In genomic region chr7:100894833-100895226, GRCm38 (mm10) we compare ENCODE assay signal across 8 mouse cellular contexts. TPM values are rescaled to one million over a fixed set of nuclear protein-coding genes. Genes with fewer than 3 reads are reported as not detected.
DNase-seq lines count a peak whose midpoint lies in the region; ATAC-seq and TF ChIP-seq lines count a peak whose summit lies in the region.

No protein-coding gene starts in this region.

- peaks cover 5% of the 10 kb centered on the region; the same call in 1 of the 2 replicates for H3K36me3 ChIP-seq in kidney, postnatal 0 days (ENCODE audit: insufficient read depth, low read length)
- peaks cover 9% of the 10 kb centered on the region; the same call in 1 of the 2 replicates for H3K36me3 ChIP-seq in embryonic facial prominence, embryonic 14.5 days (ENCODE audit: control insufficient read depth, insufficient read depth, low read length)
- no peaks in the 10 kb centered on the region for H3K36me3 ChIP-seq in hindbrain, embryonic 16.5 days (ENCODE audit: control insufficient read depth, insufficient read depth, low read length)
- H3K36me3 ChIP-seq in midbrain, embryonic 16.5 days (ENCODE audit: control insufficient read depth, insufficient read depth, low read length): 0 out of 2 replicates have a peak, but pooled peaks cover 2% of the 10 kb centered on the region

- peak overlapping the region; percentile 45 for H3K4me3 ChIP-seq in kidney, postnatal 0 days (replicated peaks; ENCODE audit: low read depth, low read length)
- H3K4me3 ChIP-seq in embryonic facial prominence, embryonic 14.5 days (ENCODE audit: low read depth, low read length): peak overlapping the region; percentile 57
- peak overlapping the region; percentile 63 for H3K4me3 ChIP-seq in hindbrain, embryonic 16.5 days (ENCODE audit: low read length)
- peak overlapping the region; percentile 66 for H3K4me3 ChIP-seq in midbrain, embryonic 16.5 days (ENCODE audit: low read depth, low read length)

- H3K4me2 ChIP-seq in kidney, postnatal 0 days (ENCODE audit: low read length): peak overlapping the region; percentile 93
- peak overlapping the region; percentile 96 for H3K4me2 ChIP-seq in embryonic facial prominence, embryonic 14.5 days (ENCODE audit: low read depth, low read length)
- H3K4me2 ChIP-seq in hindbrain, embryonic 16.5 days (ENCODE audit: low read length): peak overlapping the region; percentile 94
- peak overlapping the region; percentile 92 for H3K4me2 ChIP-seq in midbrain, embryonic 16.5 days (ENCODE audit: low read length)

- H3K9me3 ChIP-seq in kidney, postnatal 0 days (replicated peaks; ENCODE audit: low read length): no peaks in the 10 kb centered on the region
- no peaks in the 10 kb centered on the region for H3K9me3 ChIP-seq in embryonic facial prominence, embryonic 14.5 days (ENCODE audit: control insufficient read depth, low read length)
- H3K9me3 ChIP-seq in hindbrain, embryonic 16.5 days (ENCODE audit: control insufficient read depth, low read length): no peaks in the 10 kb centered on the region
- H3K9me3 ChIP-seq in midbrain, embryonic 16.5 days (replicated peaks; ENCODE audit: control insufficient read depth, low read length, poor library complexity, severe bottlenecking): no peaks in the 10 kb centered on the region

- TF ChIP-seq CTCF in kidney, postnatal 0 days (IDR thresholded peaks at IDR 0.05; ENCODE audit: low read depth): no peak

- no peak overlapping the region for H3K27ac ChIP-seq in kidney, postnatal 0 days
- peak overlapping the region; percentile 44; the same call in 1 of the 2 replicates for H3K27ac ChIP-seq in embryonic facial prominence, embryonic 14.5 days (replicated peaks; ENCODE audit: low read depth, low read length)
- peak overlapping the region; percentile 77; the same call in 1 of the 2 replicates for H3K27ac ChIP-seq in hindbrain, embryonic 16.5 days (ENCODE audit: low read depth, low read length)
- H3K27ac ChIP-seq in midbrain, embryonic 16.5 days (ENCODE audit: low read length): peak overlapping the region; percentile 71

- H3K4me1 ChIP-seq in kidney, postnatal 0 days (replicated peaks; ENCODE audit: insufficient read depth, low read length): peaks cover 29% of the 10 kb centered on the region
- H3K4me1 ChIP-seq in embryonic facial prominence, embryonic 14.5 days (ENCODE audit: control insufficient read depth, insufficient read depth, low read length): peaks cover 22% of the 10 kb centered on the region
- H3K4me1 ChIP-seq in hindbrain, embryonic 16.5 days (ENCODE audit: control insufficient read depth, insufficient read depth, low read depth, low read length): peaks cover 20% of the 10 kb centered on the region
- H3K4me1 ChIP-seq in midbrain, embryonic 16.5 days (ENCODE audit: control insufficient read depth, insufficient read depth, low read length): peaks cover 22% of the 10 kb centered on the region

- no peak for DNase-seq in kidney, postnatal 0 days (ENCODE audit: low spot score)
- DNase-seq in kidney, postnatal 14 days: no peak
- no peak for DNase-seq in embryonic facial prominence, embryonic 14.5 days (ENCODE audit: low spot score)
- no peak for DNase-seq in layer of hippocampus, adult 9-10 months (ENCODE audit: low spot score)
- DNase-seq in urinary bladder, postnatal 4 days (ENCODE audit: low spot score in 2 of 2): no peak
- no peak for DNase-seq in retina, postnatal 1 day

- peak overlapping the region; percentile 68 for H3K9ac ChIP-seq in kidney, postnatal 0 days (ENCODE audit: low read depth, low read length)
- peak overlapping the region; percentile 82 for H3K9ac ChIP-seq in embryonic facial prominence, embryonic 14.5 days (ENCODE audit: low read depth, low read length)
- peak overlapping the region; percentile 82 for H3K9ac ChIP-seq in hindbrain, embryonic 16.5 days (ENCODE audit: low read depth, low read length)
- H3K9ac ChIP-seq in midbrain, embryonic 16.5 days (ENCODE audit: low read depth, low read length): peak overlapping the region; percentile 93

- ATAC-seq in kidney, postnatal 0 days (replicated peaks; ENCODE audit: low FRiP score, low read depth): no peak
- ATAC-seq in embryonic facial prominence, embryonic 14.5 days (ENCODE audit: low read depth): peak; percentile 23
- peak; percentile 6 for ATAC-seq in hindbrain, embryonic 16.5 days
- ATAC-seq in midbrain, embryonic 16.5 days: no peak; the same call in none of the 2 replicates

- 3% methylated on average over 12 of the region's 12 CpGs for WGBS in kidney, postnatal 0 days
- 6% methylated on average over 9 of the region's 12 CpGs for WGBS in embryonic facial prominence, embryonic 14.5 days
- 5% methylated on average over 10 of the region's 12 CpGs for WGBS in hindbrain, embryonic 16.5 days
- 5% methylated on average over 12 of the region's 12 CpGs for WGBS in midbrain, embryonic 16.5 days

- no peaks in the 10 kb centered on the region for H3K27me3 ChIP-seq in kidney, postnatal 0 days (ENCODE audit: insufficient read depth, low read length)
- H3K27me3 ChIP-seq in embryonic facial prominence, embryonic 14.5 days (replicated peaks; ENCODE audit: control insufficient read depth, insufficient read depth, low read length): no peaks in the 10 kb centered on the region
- no peaks in the 10 kb centered on the region for H3K27me3 ChIP-seq in hindbrain, embryonic 16.5 days (replicated peaks; ENCODE audit: control insufficient read depth, insufficient read depth, low read length)
- no peaks in the 10 kb centered on the region for H3K27me3 ChIP-seq in midbrain, embryonic 16.5 days (ENCODE audit: control insufficient read depth, insufficient read depth, low read depth, low read length)

RNA-seq across cellular contexts. Expression of gene Relt, which starts 31.6 kb away (rescaled TPM):
- 2.1 and 2.3 TPM in 2 replicates for polyA plus RNA-seq in kidney, postnatal 0 days (2015; fragmentation: Nextera tagmentation; extraction: Ambion mirVana)
- 4.1 and 4.6 TPM in 2 replicates for polyA plus RNA-seq in embryonic facial prominence, embryonic 14.5 days (2014; fragmentation: Nextera tagmentation; extraction: Ambion mirVana)
- 5.1 and 5.3 TPM in 2 replicates for polyA plus RNA-seq in hindbrain, embryonic 16.5 days (2015; fragmentation: Nextera tagmentation; extraction: Ambion mirVana)
- polyA plus RNA-seq in midbrain, embryonic 16.5 days (2015; fragmentation: Nextera tagmentation; extraction: Ambion mirVana): 5.0 and 5.4 TPM in 2 replicates

RNA-seq across cellular contexts. Expression of gene Arhgef17, which starts 37.1 kb away (rescaled TPM):
- polyA plus RNA-seq in kidney, postnatal 0 days (2015; fragmentation: Nextera tagmentation; extraction: Ambion mirVana): 7.8 and 8.1 TPM in 2 replicates
- polyA plus RNA-seq in embryonic facial prominence, embryonic 14.5 days (2014; fragmentation: Nextera tagmentation; extraction: Ambion mirVana): 16.3 and 16.8 TPM in 2 replicates
- polyA plus RNA-seq in hindbrain, embryonic 16.5 days (2015; fragmentation: Nextera tagmentation; extraction: Ambion mirVana): 13.6 and 18.2 TPM in 2 replicates
- polyA plus RNA-seq in midbrain, embryonic 16.5 days (2015; fragmentation: Nextera tagmentation; extraction: Ambion mirVana): 13.8 and 17.6 TPM in 2 replicates

Comparison
In these comparisons a context has a peak if more than half of its experiments do, and no peak if none do; other contexts are left out.
1. ATAC-seq: peak in embryonic facial prominence, embryonic 14.5 days (single experiment) and hindbrain, embryonic 16.5 days (single experiment); none in kidney, postnatal 0 days (single experiment) and midbrain, embryonic 16.5 days (single experiment).
2. Peak in every context shown above with its lines, with median percentiles within 50 percentile points of each other: H3K4me2 ChIP-seq, H3K4me3 ChIP-seq and H3K9ac ChIP-seq.